Mouse (Mus musculus) kidney, adult 2 months (tissue): ENCODE measurements around the gene Cfap73.

Experiments used
- CTCF ChIP-seq: fragments of 200-500 bp; conservative IDR thresholded peaks from 2 replicates; pipeline ENCODE4 v1.5.1; 2011; ENCODE audit warnings: low read depth, mild to moderate bottlenecking, control low read depth, low read length, moderate library complexity, mixed read lengths; ENCODE audit not compliant: insufficient read depth, insufficient read length
- POLR2A ChIP-seq: fragments of 200-500 bp; IDR thresholded peaks from one replicate; pipeline ENCODE4 v1.6.1; 2011; ENCODE audit warnings: low read depth, low read length, control low read depth

GRCm38 (mm10) chr5:120670132-120670531, 36.1 kb upstream of the Cfap73 start:
- TF ChIP-seq CTCF (no peak), POLR2A (no peak)
